Comparison of ENCODE assay signal across 8 mouse cellular contexts in the genomic region with DNA sequence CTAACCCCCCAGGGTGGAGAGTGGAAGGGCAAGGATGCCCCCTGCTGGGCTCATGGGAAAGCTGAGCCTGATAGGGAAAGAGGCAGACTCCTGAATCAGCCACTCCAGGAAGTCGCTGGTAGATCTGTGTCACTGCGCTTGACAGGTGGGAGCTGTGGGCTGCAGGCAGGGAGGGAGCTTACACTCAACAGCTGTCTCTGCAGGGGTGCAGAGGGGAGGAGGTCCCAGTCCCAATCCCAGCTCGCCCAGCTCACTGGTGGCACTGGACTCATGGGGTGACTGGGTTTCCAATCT. TPM values are rescaled to one million over a fixed set of nuclear protein-coding genes. Genes with fewer than 3 reads are reported as not detected.
DNase-seq lines count a peak whose midpoint lies in the region; ATAC-seq and TF ChIP-seq lines count a peak whose summit lies in the region.

No protein-coding gene starts in this region.

- no peaks in the 10 kb centered on the region for H3K36me3 ChIP-seq in hindbrain, embryonic 12.5 days
- H3K36me3 ChIP-seq in hindbrain, embryonic 13.5 days = no peaks in the 10 kb centered on the region
- no peaks in the 10 kb centered on the region for H3K36me3 ChIP-seq in intestine, embryonic 14.5 days (ENCODE audit: control insufficient read depth, insufficient read depth, low read length)

- H3K9ac ChIP-seq in hindbrain, embryonic 12.5 days = no peak overlapping the region
- no peak overlapping the region for H3K9ac ChIP-seq in hindbrain, embryonic 13.5 days
- H3K9ac ChIP-seq in intestine, embryonic 14.5 days (ENCODE audit: low read length) = no peak overlapping the region

- H3K4me3 ChIP-seq in hindbrain, embryonic 12.5 days = no peak overlapping the region
- no peak overlapping the region for H3K4me3 ChIP-seq in hindbrain, embryonic 13.5 days
- no peak overlapping the region for H3K4me3 ChIP-seq in intestine, embryonic 14.5 days (ENCODE audit: low read depth, low read length)
- no peak overlapping the region for H3K4me3 ChIP-seq in olfactory bulb, adult 2 months (ENCODE audit: insufficient read depth, low read depth, low read length)

- peak; percentile 59 for DNase-seq in adipocyte (ENCODE audit: low spot score)
- DNase-seq in frontal cortex, postnatal 10 days (ENCODE audit: low spot score in 2 of 2) = peak; percentile 66 to 73
- peak; percentile 80 for DNase-seq in intestine, embryonic 14.5 days (ENCODE audit: low spot score)
- peak; percentile 73 to 78 for DNase-seq in left cerebral cortex, postnatal 36 days (ENCODE audit: low spot score in 2 of 2)
- peak; percentile 75 for DNase-seq in thymus, postnatal 0 days (ENCODE audit: low spot score)

- 8% methylated on average over 3 of the region's 3 CpGs for WGBS in hindbrain, embryonic 12.5 days
- 6% methylated on average over 3 of the region's 3 CpGs for WGBS in hindbrain, embryonic 13.5 days
- WGBS in intestine, embryonic 14.5 days = 11% methylated on average over 3 of the region's 3 CpGs
- WGBS in olfactory bulb, adult 2 months = 10% methylated on average over 3 of the region's 3 CpGs

- peak; percentile 35; the same call in 1 of the 2 replicates for ATAC-seq in hindbrain, embryonic 12.5 days (ENCODE audit: low FRiP score)
- no peak for ATAC-seq in hindbrain, embryonic 13.5 days (ENCODE audit: low FRiP score)
- ATAC-seq in intestine, embryonic 14.5 days (replicated peaks; ENCODE audit: low FRiP score, low TSS enrichment, low read depth) = 0 out of 2 replicates have a peak, but pooled peaks have one; percentile 20

- TF ChIP-seq CTCF in olfactory bulb, adult 2 months (IDR thresholded peaks at IDR 0.05; ENCODE audit: insufficient read depth, low read depth, low read length) = peak; percentile 90

- H3K27me3 ChIP-seq in hindbrain, embryonic 12.5 days = peaks cover 38% of the 10 kb centered on the region
- H3K27me3 ChIP-seq in hindbrain, embryonic 13.5 days = peaks cover 52% of the 10 kb centered on the region
- no peaks in the 10 kb centered on the region for H3K27me3 ChIP-seq in intestine, embryonic 14.5 days (replicated peaks; ENCODE audit: control insufficient read depth, insufficient read depth, low read length)

- no peak overlapping the region for H3K27ac ChIP-seq in hindbrain, embryonic 12.5 days
- H3K27ac ChIP-seq in hindbrain, embryonic 13.5 days = no peak overlapping the region
- no peak overlapping the region for H3K27ac ChIP-seq in intestine, embryonic 14.5 days (ENCODE audit: low read depth)
- H3K27ac ChIP-seq in olfactory bulb, adult 2 months (ENCODE audit: insufficient read depth, low read depth, low read length) = no peak overlapping the region

- no peaks in the 10 kb centered on the region for H3K9me3 ChIP-seq in hindbrain, embryonic 12.5 days (replicated peaks)
- no peaks in the 10 kb centered on the region for H3K9me3 ChIP-seq in hindbrain, embryonic 13.5 days
- no peaks in the 10 kb centered on the region for H3K9me3 ChIP-seq in intestine, embryonic 14.5 days (ENCODE audit: control insufficient read depth, low read length)

- TF ChIP-seq POLR2A in olfactory bulb, adult 2 months (IDR thresholded peaks at IDR 0.05; ENCODE audit: insufficient read depth, low read depth, low read length) = no peak

- no peak overlapping the region for H3K4me2 ChIP-seq in hindbrain, embryonic 12.5 days (replicated peaks)
- no peak overlapping the region for H3K4me2 ChIP-seq in hindbrain, embryonic 13.5 days
- no peak overlapping the region for H3K4me2 ChIP-seq in intestine, embryonic 14.5 days (ENCODE audit: low read length)

- intact Hi-C loops in left cerebral cortex, postnatal 36 days (cut with DNase I) = loop anchor here (1.0 to 2.0 kb wide), 2 partner anchors 30 to 92 kb away; no protein-coding TSS in a partner anchor

- H3K4me1 ChIP-seq in hindbrain, embryonic 12.5 days = peaks cover 10% of the 10 kb centered on the region
- H3K4me1 ChIP-seq in hindbrain, embryonic 13.5 days (replicated peaks) = peaks cover 12% of the 10 kb centered on the region
- H3K4me1 ChIP-seq in intestine, embryonic 14.5 days (replicated peaks; ENCODE audit: control insufficient read depth, insufficient read depth, low read length) = peaks cover 32% of the 10 kb centered on the region
- H3K4me1 ChIP-seq in olfactory bulb, adult 2 months (ENCODE audit: control insufficient read depth, insufficient read depth, low read length) = peaks cover 22% of the 10 kb centered on the region

RNA-seq across cellular contexts. Expression of gene Plcb2, which starts 2.3 kb away (rescaled TPM):
- 0.44 and 0.59 TPM in 2 replicates for polyA plus RNA-seq in hindbrain, embryonic 12.5 days (2016; fragmentation: Nextera tagmentation; extraction: Ambion mirVana)
- 0.48 and 0.64 TPM in 2 replicates for polyA plus RNA-seq in hindbrain, embryonic 13.5 days (2015; fragmentation: Nextera tagmentation; extraction: Ambion mirVana)
- 1.4 and 1.6 TPM in 2 replicates for polyA plus RNA-seq in intestine, embryonic 14.5 days (2014; fragmentation: Nextera tagmentation; extraction: Ambion mirVana)
- 1 to 10 TPM; 2.4 to 3.4 TPM for total RNA-seq in left cerebral cortex, postnatal 36 days (2021)
- polyA plus RNA-seq in olfactory bulb, adult 2 months (2012; ENCODE audit: insufficient read depth, insufficient read length, low replicate concordance, missing spikeins) = not detected in 2 replicates
- 10.1 and 11.8 TPM in 2 replicates for polyA plus RNA-seq in thymus, postnatal 0 days (2015; fragmentation: Nextera tagmentation; extraction: Ambion mirVana)

RNA-seq across cellular contexts. Expression of gene Inafm2, which starts 15.0 kb away (rescaled TPM):
- 24.2 and 25.1 TPM in 2 replicates for polyA plus RNA-seq in hindbrain, embryonic 12.5 days (2016; fragmentation: Nextera tagmentation; extraction: Ambion mirVana)
- polyA plus RNA-seq in hindbrain, embryonic 13.5 days (2015; fragmentation: Nextera tagmentation; extraction: Ambion mirVana) = 23.5 and 24.8 TPM in 2 replicates
- polyA plus RNA-seq in intestine, embryonic 14.5 days (2014; fragmentation: Nextera tagmentation; extraction: Ambion mirVana) = 31.9 and 37.0 TPM in 2 replicates
- total RNA-seq in left cerebral cortex, postnatal 36 days (2021) = 10 to 100 TPM; 41.5 to 43.0 TPM
- polyA plus RNA-seq in olfactory bulb, adult 2 months (2012; ENCODE audit: insufficient read depth, insufficient read length, low replicate concordance, missing spikeins) = not detected in 2 replicates
- 22.3 and 26.4 TPM in 2 replicates for polyA plus RNA-seq in thymus, postnatal 0 days (2015; fragmentation: Nextera tagmentation; extraction: Ambion mirVana)

RNA-seq across cellular contexts. Expression of gene Ankrd63, which starts 26.8 kb away (rescaled TPM):
- not detected in 2 replicates for polyA plus RNA-seq in hindbrain, embryonic 12.5 days (2016; fragmentation: Nextera tagmentation; extraction: Ambion mirVana)
- polyA plus RNA-seq in hindbrain, embryonic 13.5 days (2015; fragmentation: Nextera tagmentation; extraction: Ambion mirVana) = not detected in 2 replicates
- 0.19 and 0.20 TPM in 2 replicates for polyA plus RNA-seq in intestine, embryonic 14.5 days (2014; fragmentation: Nextera tagmentation; extraction: Ambion mirVana)
- total RNA-seq in left cerebral cortex, postnatal 36 days (2021) = 10 to 100 TPM; 20.0 to 32.2 TPM
- polyA plus RNA-seq in olfactory bulb, adult 2 months (2012; ENCODE audit: insufficient read depth, insufficient read length, low replicate concordance, missing spikeins) = not detected in 2 replicates
- not detected in 2 replicates for polyA plus RNA-seq in thymus, postnatal 0 days (2015; fragmentation: Nextera tagmentation; extraction: Ambion mirVana)

RNA-seq across cellular contexts. Expression of gene Ccdc9b, which starts 31.9 kb away (rescaled TPM):
- polyA plus RNA-seq in hindbrain, embryonic 12.5 days (2016; fragmentation: Nextera tagmentation; extraction: Ambion mirVana) = 1.3 and 1.7 TPM in 2 replicates
- polyA plus RNA-seq in hindbrain, embryonic 13.5 days (2015; fragmentation: Nextera tagmentation; extraction: Ambion mirVana) = 1.2 and 1.4 TPM in 2 replicates
- polyA plus RNA-seq in intestine, embryonic 14.5 days (2014; fragmentation: Nextera tagmentation; extraction: Ambion mirVana) = 1.2 and 1.4 TPM in 2 replicates
- 1 to 10 TPM; 4.8 to 5.5 TPM for total RNA-seq in left cerebral cortex, postnatal 36 days (2021)
- not detected in 2 replicates for polyA plus RNA-seq in olfactory bulb, adult 2 months (2012; ENCODE audit: insufficient read depth, insufficient read length, low replicate concordance, missing spikeins)
- polyA plus RNA-seq in thymus, postnatal 0 days (2015; fragmentation: Nextera tagmentation; extraction: Ambion mirVana) = 0.27 and 0.28 TPM in 2 replicates

RNA-seq across cellular contexts. Expression of gene Phgr1, which starts 42.0 kb away (rescaled TPM):
- not detected in 2 replicates for polyA plus RNA-seq in hindbrain, embryonic 12.5 days (2016; fragmentation: Nextera tagmentation; extraction: Ambion mirVana)
- polyA plus RNA-seq in hindbrain, embryonic 13.5 days (2015; fragmentation: Nextera tagmentation; extraction: Ambion mirVana) = not detected in 2 replicates
- polyA plus RNA-seq in intestine, embryonic 14.5 days (2014; fragmentation: Nextera tagmentation; extraction: Ambion mirVana) = 21.2 and 45.1 TPM in 2 replicates
- total RNA-seq in left cerebral cortex, postnatal 36 days (2021) = not detected
- polyA plus RNA-seq in olfactory bulb, adult 2 months (2012; ENCODE audit: insufficient read depth, insufficient read length, low replicate concordance, missing spikeins) = not detected in 2 replicates
- polyA plus RNA-seq in thymus, postnatal 0 days (2015; fragmentation: Nextera tagmentation; extraction: Ambion mirVana) = 0.92 and 1.5 TPM in 2 replicates
